Mouse (Mus musculus): ENCODE data around the gene Zswim1.

DNA sequence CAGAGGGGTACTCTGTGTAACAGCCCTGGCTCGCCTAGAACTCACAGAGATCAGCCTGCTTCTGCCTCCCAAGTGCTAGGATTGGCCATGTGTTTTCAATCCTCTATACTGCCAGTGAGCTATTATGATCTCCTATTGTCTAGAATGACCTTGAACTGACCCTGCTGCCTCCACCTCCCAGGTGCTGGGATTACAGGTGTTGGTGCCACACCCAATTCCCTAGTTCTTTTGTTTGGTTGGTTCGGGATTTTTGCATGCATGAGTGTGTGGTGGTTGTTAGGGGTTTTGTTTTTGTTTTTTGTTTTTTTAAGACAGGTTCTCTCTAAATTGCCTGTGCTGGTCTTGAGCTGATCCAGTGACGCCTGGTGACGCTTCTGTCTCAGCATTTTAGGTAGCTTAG lies 1.5 kb downstream of the Zswim1 start:
- TF ChIP-seq TCF12 (IDR thresholded peaks at IDR 0.05; ENCODE audit: insufficient read depth, poor library complexity, severe bottlenecking) (no peak), POLR2A (IDR thresholded peaks at IDR 0.05; ENCODE audit: insufficient read length, low read depth) (no peak), POLR2AphosphoS2 (IDR thresholded peaks at IDR 0.05; ENCODE audit: insufficient read length, low read depth) (no peak), MYOG (IDR thresholded peaks at IDR 0.05; ENCODE audit: control insufficient read depth in 1 of 3, insufficient read depth in 1 of 3, insufficient read length in 2 of 3, low read depth in 2 of 3) (no peak), CEBPB (IDR thresholded peaks at IDR 0.05; ENCODE audit: insufficient read depth, poor library complexity, severe bottlenecking) (no peak), USF1 (IDR thresholded peaks at IDR 0.05; ENCODE audit: low read depth) (no peak), SRF (IDR thresholded peaks at IDR 0.05; ENCODE audit: control insufficient read depth, insufficient read length, low read depth) (no peak), MAX (IDR thresholded peaks at IDR 0.05; ENCODE audit: low read depth) (no peak)
